Mouse (Mus musculus) thymus, adult 2 months (tissue): Measurements from ENCODE around the gene Car11.

Experiments used
- CTCF ChIP-seq: fragments of 200-500 bp; IDR thresholded peaks from 2 replicates; pipeline ENCODE4 v1.5.1; 2012; ENCODE audit warnings: mild to moderate bottlenecking, control low read depth, low read length, moderate library complexity, borderline replicate concordance; ENCODE audit not compliant: control insufficient read depth, poor library complexity, insufficient read depth; ENCODE audit errors: extremely low read depth
- POLR2A ChIP-seq: fragments of 200-500 bp; IDR thresholded peaks from 2 replicates; pipeline ENCODE4 v1.6.1; 2012; ENCODE audit warnings: mild to moderate bottlenecking, low read length, control low read depth, moderate library complexity; ENCODE audit not compliant: control insufficient read depth, poor library complexity, insufficient read depth; ENCODE audit errors: extremely low read depth

- TF ChIP-seq POLR2A = no peak
- TF ChIP-seq CTCF = no peak
Observed at GRCm38 (mm10) chr7:45666161-45666560, 33.5 kb upstream of the Car11 start, which contains the start of gene Fut2.
